Mouse (Mus musculus): Measurements from ENCODE around the gene Gstm7.
"Not testable (repeated sequence)": the region's sequence is repeated elsewhere in the genome, so short reads cannot be mapped to it uniquely, and the experiment has no call there.

Gene Gstm7

GRCm38 (mm10) chr3:107931670-107932069 is at the start of gene Gstm7:
TSS of gene Gstm7 (minus strand) at chr3:107931817.
- DNase-seq (ENCODE audit: low spot score in 2 of 2), result peak; percentile 95

- no peak for DNase-seq (ENCODE audit: low spot score in 2 of 2)
Observed at GRCm38 (mm10) chr3:107981261-107981660, 49.6 kb upstream of the Gstm7 start.

- no peak for DNase-seq (ENCODE audit: low spot score in 2 of 2)
Observed at GRCm38 (mm10) chr3:107977691-107978090, 46.1 kb upstream of the Gstm7 start.

GRCm38 (mm10) chr3:107974237-107974636 is 42.6 kb upstream of the Gstm7 start:
- DNase-seq (ENCODE audit: low spot score in 2 of 2), result no peak

GRCm38 (mm10) chr3:107972070-107972469 is 40.5 kb upstream of the Gstm7 start:
- DNase-seq (ENCODE audit: low spot score in 2 of 2), result no peak

- DNase-seq (ENCODE audit: low spot score in 2 of 2), result not testable (repeated sequence)
Observed at GRCm38 (mm10) chr3:107971101-107971500, 39.5 kb upstream of the Gstm7 start.

GRCm38 (mm10) chr3:107968724-107969395 is 37.2 kb upstream of the Gstm7 start, which contains the start of gene Gstm3:
TSS of gene Gstm3 (minus strand) at chr3:107969283.
- no peak for DNase-seq (ENCODE audit: low spot score in 2 of 2)

GRCm38 (mm10) chr3:107966631-107967030 is 35.0 kb upstream of the Gstm7 start:
- no peak for DNase-seq (ENCODE audit: low spot score in 2 of 2)

GRCm38 (mm10) chr3:107965592-107965991 is 34.0 kb upstream of the Gstm7 start:
- no peak for DNase-seq (ENCODE audit: low spot score in 2 of 2)

GRCm38 (mm10) chr3:107964656-107965308 is 33.2 kb upstream of the Gstm7 start:
- DNase-seq (ENCODE audit: low spot score in 2 of 2), result no peak

- no peak for DNase-seq (ENCODE audit: low spot score in 2 of 2)
Observed at GRCm38 (mm10) chr3:107964026-107964425, 32.4 kb upstream of the Gstm7 start.

GRCm38 (mm10) chr3:107955260-107955659 is 23.6 kb upstream of the Gstm7 start:
- DNase-seq (ENCODE audit: low spot score in 2 of 2), result not testable (repeated sequence)

- no peak for DNase-seq (ENCODE audit: low spot score in 2 of 2)
Observed at GRCm38 (mm10) chr3:107953906-107954305, 22.3 kb upstream of the Gstm7 start.

GRCm38 (mm10) chr3:107953328-107953755 is 21.7 kb upstream of the Gstm7 start:
- DNase-seq (ENCODE audit: low spot score in 2 of 2), result no peak

GRCm38 (mm10) chr3:107950531-107950930 is 18.9 kb upstream of the Gstm7 start:
- DNase-seq (ENCODE audit: low spot score in 2 of 2), result no peak

- DNase-seq (ENCODE audit: low spot score in 2 of 2), result not testable (repeated sequence)
Observed at GRCm38 (mm10) chr3:107949461-107949860, 17.8 kb upstream of the Gstm7 start.

GRCm38 (mm10) chr3:107945729-107946128 is 14.1 kb upstream of the Gstm7 start:
- no peak for DNase-seq (ENCODE audit: low spot score in 2 of 2)

GRCm38 (mm10) chr3:107943239-107943990 is 11.8 kb upstream of the Gstm7 start, which contains the start of gene Gstm6:
TSS of gene Gstm6 (minus strand) at chr3:107943749.
- no peak for DNase-seq (ENCODE audit: low spot score in 2 of 2)

GRCm38 (mm10) chr3:107941261-107941660 is 9.6 kb upstream of the Gstm7 start:
- DNase-seq (ENCODE audit: low spot score in 2 of 2), result no peak

GRCm38 (mm10) chr3:107940524-107940923 is 8.9 kb upstream of the Gstm7 start:
- DNase-seq (ENCODE audit: low spot score in 2 of 2), result no peak

GRCm38 (mm10) chr3:107939830-107940229 is 8.2 kb upstream of the Gstm7 start:
- DNase-seq (ENCODE audit: low spot score in 2 of 2), result no peak

GRCm38 (mm10) chr3:107939403-107939802 is 7.8 kb upstream of the Gstm7 start:
- no peak for DNase-seq (ENCODE audit: low spot score in 2 of 2)

Measured in frontal cortex, postnatal 25 days (tissue).